Mouse (Mus musculus) layer of hippocampus, adult 11-12 months (tissue): Measurements from ENCODE around the gene Zbtb48.

ENCODE experiments used
- DNase-seq: peaks from one replicate; pipeline ENCODE4 v3.0.0; 2022; ENCODE audit warnings: low spot score

The Zbtb48 gene

DNA sequence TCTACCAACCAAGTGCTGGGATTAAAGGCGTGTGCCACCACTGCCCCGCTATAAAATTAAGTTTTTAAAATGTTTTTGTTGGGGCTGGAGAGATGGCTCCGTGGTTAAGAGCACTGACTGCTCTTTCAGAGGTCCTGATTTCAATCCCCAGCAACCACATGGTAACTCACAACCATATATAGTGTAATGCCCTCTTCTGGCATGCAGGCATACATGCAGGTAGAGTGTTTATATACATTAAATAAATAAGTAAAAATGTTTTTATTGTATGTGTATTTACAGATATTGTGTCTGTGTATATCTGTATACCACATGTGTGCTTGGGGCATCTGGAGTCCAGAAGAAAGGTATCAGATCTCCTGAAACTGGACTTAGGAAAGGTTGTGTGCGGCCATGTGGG is 26.1 kb downstream of the Zbtb48 start:
- no peak for DNase-seq

DNA sequence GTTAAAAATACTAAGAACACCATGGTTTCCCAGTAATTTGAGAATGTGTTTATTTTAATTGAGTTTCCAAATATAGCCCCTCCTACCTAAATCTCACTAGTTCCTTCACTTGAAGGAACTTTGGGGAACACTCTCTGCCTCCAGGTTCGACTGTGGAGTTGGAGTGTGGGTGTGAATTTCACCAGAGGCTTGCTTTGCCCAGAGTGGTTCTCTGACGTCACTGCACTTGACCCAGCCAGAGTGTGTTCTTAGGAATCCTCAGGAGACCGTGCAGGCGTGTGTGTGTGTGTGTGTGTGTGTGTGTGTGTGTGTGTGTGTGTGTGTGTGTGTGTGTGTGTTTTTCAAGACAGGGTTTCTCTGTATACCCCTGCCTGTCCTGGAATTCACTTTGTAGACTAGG is 26.6 kb downstream of the Zbtb48 start:
- no peak for DNase-seq

GRCm38 (mm10) chr4:151999481-151999880 is 28.0 kb downstream of the Zbtb48 start:
- no peak for DNase-seq

- DNase-seq, result no peak
These were observed 29.8 kb downstream of the Zbtb48 start for GRCm38 (mm10) chr4:151997701-151998100.

- no peak for DNase-seq
These were observed 30.6 kb downstream of the Zbtb48 start for GRCm38 (mm10) chr4:151996951-151997222.

DNA sequence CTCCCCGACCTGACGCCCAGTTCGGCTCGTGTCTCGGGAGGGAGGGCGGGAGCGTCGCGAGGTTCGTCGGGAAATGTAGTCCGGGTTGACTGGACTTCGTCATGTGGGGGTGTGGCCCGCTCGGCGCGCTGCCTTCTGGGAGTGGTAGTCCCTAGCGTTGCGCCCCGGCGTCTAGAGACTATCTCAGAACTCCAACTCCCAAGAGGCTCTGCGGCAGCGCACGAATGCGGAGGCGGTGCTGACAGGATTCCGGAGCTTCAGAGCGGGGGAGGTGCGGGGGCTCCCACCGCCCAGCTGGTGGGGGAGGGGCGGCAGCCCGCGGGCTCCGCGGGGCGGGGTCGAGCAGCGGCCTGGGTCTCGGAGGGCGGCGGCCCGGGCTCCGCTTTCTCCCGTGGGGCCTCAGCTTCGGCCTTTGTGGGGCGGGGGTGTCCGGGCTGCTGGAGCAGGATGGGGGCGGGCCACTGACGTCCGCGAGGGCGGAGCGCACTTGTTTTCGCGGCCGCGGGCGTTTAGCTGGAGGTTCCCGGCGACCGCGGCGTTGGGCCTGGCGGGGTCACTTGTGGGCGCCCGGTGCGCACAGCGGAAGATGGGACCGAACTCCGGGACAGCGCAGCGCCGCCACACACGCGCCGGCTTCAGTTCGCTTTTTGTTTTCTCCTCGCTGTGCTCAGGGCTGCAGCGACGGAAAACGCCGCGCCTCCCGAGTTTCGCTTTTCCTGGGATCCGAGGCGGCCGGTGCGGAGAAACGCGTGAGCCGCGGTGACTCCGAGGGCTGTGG is 31.1 kb downstream of the Zbtb48 start, which contains the start of gene Phf13:
TSS of gene Phf13 (minus strand) at position 86 of the 778 bp plus-strand sequence.
- peak; percentile 99 for DNase-seq

DNA sequence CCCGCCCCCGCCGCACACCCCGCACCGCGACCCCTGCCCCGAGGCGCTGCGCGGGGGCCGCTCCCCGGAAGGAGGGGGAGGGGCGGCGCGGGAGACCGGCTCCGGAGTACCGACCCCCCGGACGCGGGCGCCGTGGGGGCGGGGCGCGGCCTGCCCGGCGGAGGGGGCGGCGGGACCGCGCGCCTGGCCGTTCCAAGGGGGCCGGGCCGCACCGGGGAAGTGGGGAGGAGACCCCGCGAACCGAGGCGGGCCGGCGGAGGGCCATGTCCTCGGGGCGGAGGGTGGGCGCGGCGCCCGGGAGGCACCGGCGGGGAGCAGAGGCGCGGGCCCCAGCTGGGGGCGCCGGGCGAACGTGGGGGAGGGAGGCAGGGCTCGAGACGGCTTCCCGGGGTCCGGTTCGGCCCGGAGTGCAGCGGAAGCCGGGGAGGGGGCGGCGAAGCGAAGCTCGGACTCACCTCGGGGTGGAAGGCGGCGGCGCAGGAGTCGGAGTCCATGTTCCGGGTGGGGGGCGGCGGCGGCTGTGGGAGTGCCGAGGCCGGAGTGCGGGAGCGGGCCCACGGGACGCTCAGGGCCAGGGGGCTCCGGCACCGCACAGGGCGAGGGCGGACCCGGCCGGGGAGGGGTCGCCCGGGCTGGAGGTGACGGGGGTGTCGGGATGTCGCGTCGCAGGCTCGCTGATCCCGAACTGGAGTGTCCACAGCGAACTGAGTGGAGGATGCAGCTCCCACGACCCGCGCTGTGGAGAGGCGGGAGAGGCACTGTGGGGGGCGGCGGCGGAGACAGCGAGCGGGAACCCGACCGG is 31.9 kb downstream of the Zbtb48 start:
- peak; percentile 48 for DNase-seq

- DNase-seq, result no peak
These were observed 33.0 kb downstream of the Zbtb48 start for GRCm38 (mm10) chr4:151994228-151995171.

DNA sequence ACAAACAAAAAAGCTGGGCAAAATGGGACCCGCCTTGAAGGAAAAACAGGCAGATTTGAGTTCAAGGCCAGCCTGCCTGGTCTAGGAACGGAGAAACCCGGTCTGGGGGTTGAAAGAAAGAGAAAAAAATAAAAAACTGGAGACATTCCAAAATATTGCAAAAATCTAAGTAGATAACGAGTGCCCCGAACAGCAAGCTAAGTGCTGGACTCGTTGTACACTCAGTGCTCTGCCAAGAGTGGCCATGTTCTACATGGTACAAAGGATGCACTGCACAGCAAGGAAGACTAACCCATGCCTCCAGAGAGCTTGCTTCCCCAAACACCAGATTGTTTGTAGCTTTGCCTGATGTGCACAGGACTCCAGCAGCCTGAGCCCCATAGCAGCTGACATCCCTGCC is 34.4 kb downstream of the Zbtb48 start:
- no peak for DNase-seq

DNA sequence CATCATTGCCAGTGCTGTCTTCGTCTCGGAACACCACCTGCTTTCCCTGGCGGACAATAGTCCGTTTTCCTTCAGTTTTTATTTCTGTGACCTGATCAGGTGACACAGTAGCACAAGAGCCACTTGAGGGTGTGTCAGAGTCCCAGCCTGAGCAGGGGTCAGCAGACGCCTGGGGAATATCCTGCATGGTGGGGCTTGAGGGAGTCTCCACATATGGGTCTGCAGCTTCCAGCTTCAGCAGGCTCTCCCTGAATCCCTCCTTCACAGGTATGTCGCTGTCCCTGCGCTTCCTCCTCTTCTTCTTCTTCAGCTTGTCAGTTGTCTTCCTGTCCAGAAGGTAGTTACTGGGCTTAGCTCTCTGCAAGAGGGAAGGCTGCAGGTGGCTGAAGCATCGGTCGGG is 35.4 kb downstream of the Zbtb48 start:
- no peak for DNase-seq

GRCm38 (mm10) chr4:151989110-151989488 is 38.4 kb downstream of the Zbtb48 start:
- no peak for DNase-seq

DNA sequence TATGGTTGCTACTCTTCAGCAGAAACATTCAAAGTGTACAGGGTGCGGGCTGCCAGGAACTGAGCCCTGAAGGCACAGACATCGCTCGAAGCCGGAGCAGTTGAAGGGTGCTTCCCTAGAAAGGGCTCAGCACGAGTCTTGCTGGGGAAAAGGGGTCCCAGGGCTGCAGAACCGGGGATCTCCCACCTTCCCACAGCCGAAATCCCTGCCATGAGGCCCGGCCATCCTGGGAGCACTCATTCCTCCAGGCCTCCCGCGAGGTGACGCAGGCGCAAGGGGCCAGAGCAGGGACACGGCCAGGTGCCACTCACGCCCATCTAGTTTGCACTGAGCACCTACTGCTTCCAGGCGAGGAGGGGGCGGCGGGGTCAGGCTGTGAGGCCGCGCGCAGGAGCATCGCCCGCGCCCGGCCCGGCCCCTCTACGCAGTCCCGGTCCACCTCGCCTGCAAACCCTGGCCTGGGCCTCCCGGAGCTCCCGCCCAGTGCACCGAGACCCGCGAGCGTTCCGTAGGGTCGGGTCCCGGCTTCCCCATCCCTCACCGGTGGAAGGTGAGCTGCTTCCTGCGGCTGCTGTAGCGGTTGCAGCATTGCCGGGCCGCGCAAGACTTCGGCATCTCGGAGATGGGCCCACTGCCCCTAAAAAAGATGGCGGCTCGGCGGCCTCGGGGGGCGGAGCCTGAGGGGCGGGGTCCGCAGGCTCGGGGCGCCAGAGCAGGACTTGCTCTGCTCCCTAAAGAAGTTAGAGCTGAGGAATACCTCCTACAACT is 38.9 kb downstream of the Zbtb48 start, which contains the start of gene Thap3:
TSS of gene Thap3 (minus strand) at position 656 of the 768 bp plus-strand sequence.
- peak; percentile 78 for DNase-seq

DNA sequence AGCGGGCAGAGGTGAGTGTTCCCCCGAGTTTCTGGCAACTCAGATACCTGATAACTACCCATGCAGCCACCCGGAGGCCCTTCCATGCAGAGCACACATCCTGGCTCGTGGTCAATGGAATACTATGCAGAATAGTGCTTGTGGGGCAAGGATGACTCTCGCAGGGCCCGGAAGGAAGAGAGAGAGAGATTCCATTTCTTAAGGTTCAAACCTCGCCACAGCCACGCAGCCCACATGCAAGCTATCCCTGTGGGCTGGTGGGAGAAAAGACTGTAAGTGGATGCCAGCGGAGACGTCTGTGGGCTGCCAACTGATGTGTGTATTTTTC is 39.5 kb downstream of the Zbtb48 start:
- no peak for DNase-seq

DNA sequence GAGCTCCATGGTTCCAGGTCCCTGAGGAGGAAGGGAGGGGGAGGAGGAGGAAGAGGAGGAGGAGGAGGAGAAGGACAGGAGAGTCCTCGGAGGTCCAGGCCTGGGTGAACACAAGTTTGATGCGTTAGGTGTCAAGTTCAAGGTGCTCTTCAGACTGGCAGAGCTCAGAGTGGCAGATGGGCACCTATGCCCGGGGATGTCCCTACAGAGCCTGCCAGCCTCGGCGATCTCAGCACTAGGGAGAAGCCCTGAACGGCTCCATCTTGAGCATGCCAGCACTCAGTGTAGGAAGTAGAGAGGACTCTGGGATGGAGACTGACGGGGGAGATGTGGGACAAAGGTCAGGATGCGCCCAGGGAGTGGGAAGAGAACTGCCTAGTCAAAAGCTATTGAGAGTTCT is 40.8 kb downstream of the Zbtb48 start:
- no peak for DNase-seq

DNA sequence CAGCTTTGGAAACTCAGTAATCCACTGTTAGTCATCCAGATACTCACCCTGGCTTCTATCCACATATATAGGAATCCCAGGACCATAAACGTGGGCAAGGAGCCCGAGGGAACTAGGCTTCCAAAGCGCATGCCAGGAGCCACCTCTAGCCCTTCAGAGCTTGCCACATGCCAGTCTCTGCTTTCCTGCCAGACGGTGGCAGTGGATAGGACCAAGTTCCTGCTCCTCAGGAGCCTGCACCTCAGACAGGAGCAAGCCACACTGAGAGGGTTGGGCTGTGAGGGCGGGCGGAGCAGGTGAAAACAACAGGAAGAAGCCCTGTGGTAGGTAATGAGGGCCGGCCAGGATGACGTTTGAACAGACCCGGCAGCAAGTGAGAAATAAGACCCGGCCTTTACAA is 41.6 kb downstream of the Zbtb48 start:
- DNase-seq, result no peak

GRCm38 (mm10) chr4:151983560-151983959 is 43.9 kb downstream of the Zbtb48 start:
- no peak for DNase-seq

GRCm38 (mm10) chr4:151983043-151983442 is 44.4 kb downstream of the Zbtb48 start:
- DNase-seq, result no peak

DNA sequence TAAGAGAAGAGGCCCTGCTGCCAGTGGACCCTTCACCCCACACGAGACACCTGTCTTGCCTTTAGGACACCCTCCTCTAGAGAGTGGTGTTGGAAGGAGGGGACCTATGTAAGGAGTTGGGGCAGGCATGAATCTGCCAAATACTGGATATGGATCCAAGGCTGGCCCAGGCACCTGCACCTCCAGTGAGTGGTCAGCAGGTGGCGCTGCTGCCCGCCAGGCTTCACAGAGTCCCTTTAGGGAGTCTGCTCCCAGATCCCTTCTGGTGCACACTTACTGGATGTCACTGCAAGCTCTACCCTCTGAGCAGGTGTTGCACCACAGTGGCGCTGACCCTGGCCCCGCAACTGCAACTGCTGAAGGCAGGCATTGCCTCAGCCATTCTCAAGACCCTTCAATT is 46.1 kb downstream of the Zbtb48 start:
- peak; percentile 86 for DNase-seq

GRCm38 (mm10) chr4:151980699-151981098 is 46.8 kb downstream of the Zbtb48 start:
- DNase-seq, result no peak

DNA sequence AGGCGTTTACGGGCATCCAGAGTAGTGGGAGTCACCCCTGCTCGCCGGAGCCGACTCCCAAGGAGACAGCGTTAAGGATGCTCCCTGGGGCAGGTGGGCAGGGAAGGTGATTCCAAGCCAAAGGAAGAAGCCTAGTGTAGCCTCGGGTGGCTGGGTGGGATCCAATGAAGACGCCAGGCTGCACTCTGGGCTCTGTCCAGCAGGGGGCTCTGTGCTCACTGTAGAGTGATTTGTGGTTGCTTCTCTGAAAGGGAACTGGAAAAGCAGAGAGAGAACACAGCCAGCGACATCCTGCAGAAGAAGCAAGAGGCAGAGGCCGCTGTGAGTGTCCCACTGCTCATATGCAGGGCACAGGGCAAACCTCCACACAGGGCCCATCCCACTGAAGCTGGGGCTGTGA is 49.7 kb downstream of the Zbtb48 start:
- DNase-seq, result peak; percentile 92

- no peak for DNase-seq
These were observed 52.0 kb downstream of the Zbtb48 start for GRCm38 (mm10) chr4:151975441-151975840.
